Mouse (Mus musculus) stomach, embryonic 14.5 days (tissue): Measurements from ENCODE around the gene Epb41l5. TPM values are rescaled to one million over a fixed set of nuclear protein-coding genes. Genes with fewer than 3 reads are reported as not detected.
A peak's percentile ranks its signal among the peaks of the same experiment; 100 is the strongest.

ENCODE experiments used
- ATAC-seq: fragments of 200-750 bp; cut with Nextera tagmentation; 2 replicates; pipeline ENCODE4 v1.8.0; 2017; ENCODE audit warnings: low read depth, moderate TSS enrichment; ENCODE audit not compliant: insufficient number of reproducible peaks, insufficient read depth, low FRiP score
- H3K27ac ChIP-seq: fragments of 300-500 bp; sonication (generic); 2 replicates; pipeline ENCODE4 v1.5.1; 2014; ENCODE audit warnings: mild to moderate bottlenecking, low read length, moderate library complexity, mixed read lengths
- H3K27me3 ChIP-seq: fragments of 300-500 bp; sonication (generic); 2 replicates; pipeline ENCODE4 v1.6.1; 2014; ENCODE audit warnings: low read length, control low read depth, mixed read lengths; ENCODE audit not compliant: control insufficient read depth, insufficient read depth
- H3K36me3 ChIP-seq: fragments of 300-500 bp; sonication (generic); 2 replicates; pipeline ENCODE4 v1.6.1; 2014; ENCODE audit warnings: mild to moderate bottlenecking, control low read depth, low read length, moderate library complexity, mixed read lengths; ENCODE audit not compliant: control insufficient read depth, insufficient read depth
- H3K4me1 ChIP-seq: fragments of 300-500 bp; sonication (generic); 2 replicates; pipeline ENCODE4 v1.6.1; 2014; ENCODE audit warnings: low read length, control low read depth, mixed read lengths; ENCODE audit not compliant: control insufficient read depth, insufficient read depth
- H3K4me2 ChIP-seq: fragments of 300-500 bp; sonication (generic); replicated peaks from 2 replicates; pipeline ENCODE4 v1.6.1; 2014; ENCODE audit warnings: low read depth, low read length, control low read depth
- H3K4me3 ChIP-seq: fragments of 300-500 bp; sonication (generic); 2 replicates; pipeline ENCODE4 v1.5.1; 2014; ENCODE audit warnings: low read depth, low read length, control low read depth
- H3K9ac ChIP-seq: fragments of 300-500 bp; sonication (generic); replicated peaks from 2 replicates; pipeline ENCODE4 v1.6.1; 2014; ENCODE audit warnings: low read depth, mild to moderate bottlenecking, control low read depth, low read length, moderate library complexity, mixed read lengths
- H3K9me3 ChIP-seq: fragments of 300-500 bp; sonication (generic); 2 replicates; pipeline ENCODE4 v1.6.1; 2016; ENCODE audit warnings: low read depth, low read length, control low read depth; ENCODE audit not compliant: control insufficient read depth
- WGBS: fragments of 180-500 bp; shearing (Covaris S2); extraction: QIAGEN DNeasy Blood & Tissue Kit; methylation state at CpG from one replicate; pipeline ENCODE4 v1.1.7; 2014; 5-methylcytosine and 5-hydroxymethylcytosine counted together
- polyA plus RNA-seq: library from polyadenylated mRNA; unstranded; fragments of >200 nt; fragmentation: Nextera tagmentation; extraction: Ambion mirVana; gene quantifications from 2 replicates; pipeline ENCODE4 v1.2.1, GENCODE M21; 2014

Epb41l5 gene
- polyA plus RNA-seq, 1 experiment from 2014 or later = 45.0 TPM

- H3K9me3 ChIP-seq = no peaks in the 10 kb centered on the region
- no peak for ATAC-seq
- no peak overlapping the region for H3K4me2 ChIP-seq
- no peak overlapping the region for H3K9ac ChIP-seq
- no peak overlapping the region for H3K4me3 ChIP-seq
- no peak overlapping the region for H3K27ac ChIP-seq
- H3K27me3 ChIP-seq = no peaks in the 10 kb centered on the region
- peaks cover 11% of the 10 kb centered on the region; the same call in 1 of the 2 replicates for H3K4me1 ChIP-seq
- 86% methylated on average over 7 of the region's 7 CpGs for WGBS
- H3K36me3 ChIP-seq = no peaks in the 10 kb centered on the region
Measured at GRCm38 (mm10) chr1:119509474-119509873, 139.3 kb downstream of the Epb41l5 start.

DNA sequence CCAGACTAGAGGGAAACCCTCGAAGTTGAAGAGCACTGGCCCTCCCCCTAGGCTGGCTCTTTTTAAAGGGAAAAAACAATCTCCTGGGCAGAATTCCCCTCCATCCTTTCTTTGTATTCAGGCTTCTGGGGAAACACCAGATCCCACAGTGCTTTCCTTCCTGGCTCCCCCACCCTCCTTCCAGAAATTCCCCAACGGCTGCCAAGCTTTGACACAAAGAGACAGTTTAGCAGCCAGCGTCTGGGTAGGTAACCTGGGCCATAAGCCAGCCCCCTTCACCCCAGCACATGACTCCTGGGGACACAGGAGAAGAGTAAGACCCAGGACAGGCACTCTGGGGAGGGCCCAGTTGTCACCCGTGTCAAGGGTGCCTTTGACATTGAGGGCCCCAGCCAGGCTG, 140.3 kb downstream of the Epb41l5 start:
- Histone ChIP-seq H3K4me2 (no peak overlapping the region), H3K9ac (no peak overlapping the region), H3K36me3 (no peaks in the 10 kb centered on the region), H3K4me1 (peaks cover 14% of the 10 kb centered on the region; the same call in 1 of the 2 replicates), H3K27me3 (no peaks in the 10 kb centered on the region), H3K9me3 (no peaks in the 10 kb centered on the region), H3K27ac (peak overlapping the region; percentile 33; the same call in 1 of the 2 replicates), H3K4me3 (no peak overlapping the region)
- no peak for ATAC-seq
- 47% methylated on average over 4 of the region's 4 CpGs for WGBS

DNA sequence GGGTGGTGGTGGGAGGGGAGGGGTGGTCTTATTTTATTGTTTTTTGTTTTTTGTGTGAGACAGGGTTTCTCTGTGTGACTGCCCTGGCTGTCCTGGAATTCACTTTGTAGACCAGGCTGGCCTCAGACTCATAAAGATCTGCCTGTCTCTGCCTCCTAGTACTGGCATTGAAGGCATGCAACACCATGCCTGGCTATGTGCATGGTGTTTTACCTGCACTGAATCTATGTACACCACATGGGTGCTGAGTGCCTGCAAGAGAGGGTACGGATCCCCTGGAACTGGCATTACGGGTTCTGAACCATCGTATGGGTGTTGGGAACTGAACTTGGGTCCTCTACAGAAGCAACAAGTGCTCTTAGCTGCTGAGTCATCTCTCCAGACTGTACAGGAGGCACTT, 142.8 kb downstream of the Epb41l5 start:
- Histone ChIP-seq H3K4me1 (peaks cover 18% of the 10 kb centered on the region; the same call in 1 of the 2 replicates), H3K9ac (no peak overlapping the region), H3K36me3 (no peaks in the 10 kb centered on the region), H3K9me3 (no peaks in the 10 kb centered on the region), H3K4me3 (no peak overlapping the region), H3K4me2 (no peak overlapping the region), H3K27me3 (no peaks in the 10 kb centered on the region), H3K27ac (no peak overlapping the region)
- WGBS = 90% methylated on average over 3 of the region's 3 CpGs
- ATAC-seq = no peak

DNA sequence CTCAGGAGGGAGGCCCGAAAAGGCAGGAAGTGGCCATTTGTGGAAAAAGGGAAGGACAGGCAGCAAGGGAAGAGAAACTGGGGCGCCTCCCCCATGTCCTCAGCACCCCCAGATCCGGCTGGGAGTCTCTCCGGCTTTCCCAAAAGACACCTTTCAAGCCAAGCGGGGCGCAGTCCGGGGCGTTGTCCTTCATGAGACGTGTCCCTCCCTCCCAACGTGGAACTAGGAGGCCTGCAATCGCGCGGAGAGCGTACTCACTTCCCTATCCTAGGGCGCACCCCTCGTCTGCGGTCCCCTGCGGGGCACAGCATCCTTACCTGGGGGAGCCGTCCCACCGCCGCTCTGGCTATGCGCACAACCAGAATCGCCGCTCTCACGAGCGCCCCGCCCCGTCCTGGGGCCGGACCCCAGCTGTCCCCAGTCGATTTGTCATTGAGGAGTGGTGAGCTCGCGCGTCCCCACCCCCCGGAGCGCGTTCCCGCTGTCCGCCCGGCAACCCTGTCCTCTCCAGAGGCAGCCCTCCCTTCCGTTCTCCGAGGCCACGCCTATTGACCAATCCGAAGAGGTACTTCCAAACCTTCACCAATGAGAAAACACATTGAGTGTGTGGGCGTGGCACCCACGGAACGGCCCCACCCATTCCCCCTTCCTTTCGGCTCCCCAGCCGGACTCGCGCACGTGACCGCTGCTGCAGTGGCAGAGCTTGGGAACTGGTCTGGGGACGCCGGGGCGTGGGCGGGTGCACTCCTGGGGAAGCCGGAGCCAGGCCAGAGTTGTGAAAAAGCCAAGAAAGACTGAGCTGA, 144.3 kb downstream of the Epb41l5 start, which contains the start of gene Ralb:
Gene Ralb, minus strand, starts transcription at position 535 of the 803 bp plus-strand sequence.
- 1% methylated on average over 57 of the region's 57 CpGs for WGBS
- H3K4me2 ChIP-seq = peak within 1 kb of the TSS; percentile 84

GRCm38 (mm10) chr1:119503808-119504207, 145.0 kb downstream of the Epb41l5 start:
- Histone ChIP-seq H3K9ac (peak overlapping the region; percentile 77), H3K4me3 (peak overlapping the region; percentile 71), H3K36me3 (peaks cover 3% of the 10 kb centered on the region; the same call in 1 of the 2 replicates), H3K27me3 (no peaks in the 10 kb centered on the region), H3K4me2 (peak overlapping the region; percentile 84), H3K4me1 (peaks cover 14% of the 10 kb centered on the region; the same call in 1 of the 2 replicates), H3K9me3 (no peaks in the 10 kb centered on the region), H3K27ac (peak overlapping the region; percentile 67; the same call in 1 of the 2 replicates)
- 11% methylated on average over 5 of the region's 5 CpGs for WGBS
- no peak for ATAC-seq

More for the DNA sequence above, 144.3 kb downstream of the Epb41l5 start, which contains the start of gene Ralb:
- H3K27ac ChIP-seq = peak within 1 kb of the TSS; percentile 67
- H3K4me3 ChIP-seq = peak within 1 kb of the TSS; percentile 71
- peaks cover 14% of the 10 kb centered on the region; the same call in 1 of the 2 replicates for H3K4me1 ChIP-seq
- peak within 1 kb of the TSS; percentile 77 for H3K9ac ChIP-seq
- peak; percentile 98 for ATAC-seq
- H3K9me3 ChIP-seq = no peaks in the 10 kb centered on the region
- H3K36me3 ChIP-seq = peaks cover under 1% of the 10 kb centered on the region; the same call in 1 of the 2 replicates
- H3K27me3 ChIP-seq = no peaks in the 10 kb centered on the region

DNA sequence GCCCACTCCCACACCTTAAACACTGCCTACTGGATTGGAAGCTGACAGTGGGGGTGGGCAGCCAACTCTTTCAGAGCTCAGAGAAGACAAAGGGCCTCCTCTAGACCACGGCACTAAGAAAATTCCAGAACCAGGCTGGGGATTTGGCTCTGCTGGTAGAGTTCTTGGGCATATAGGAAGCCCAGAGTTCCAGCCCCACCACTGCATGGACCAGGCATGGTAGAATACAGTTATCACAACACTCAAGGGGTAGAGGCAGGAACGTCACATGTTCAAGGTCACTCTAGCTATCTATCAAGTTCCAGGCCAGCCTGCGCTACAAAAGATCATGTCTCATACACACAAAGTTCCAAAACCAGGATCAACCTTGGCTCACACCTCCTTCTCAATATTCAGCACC, 145.6 kb downstream of the Epb41l5 start:
- ATAC-seq = no peak
- no peaks in the 10 kb centered on the region for H3K9me3 ChIP-seq
- H3K36me3 ChIP-seq = peaks cover 3% of the 10 kb centered on the region; the same call in 1 of the 2 replicates
- no peak overlapping the region; the same call in 1 of the 2 replicates for H3K27ac ChIP-seq
- H3K4me1 ChIP-seq = peaks cover 14% of the 10 kb centered on the region; the same call in 1 of the 2 replicates
- WGBS = 78% methylated on average over 3 of the region's 3 CpGs
- H3K9ac ChIP-seq = peak overlapping the region; percentile 77; the same call in 1 of the 2 replicates
- peak overlapping the region; percentile 84 for H3K4me2 ChIP-seq
- peak overlapping the region; percentile 71 for H3K4me3 ChIP-seq
- H3K27me3 ChIP-seq = no peaks in the 10 kb centered on the region

DNA sequence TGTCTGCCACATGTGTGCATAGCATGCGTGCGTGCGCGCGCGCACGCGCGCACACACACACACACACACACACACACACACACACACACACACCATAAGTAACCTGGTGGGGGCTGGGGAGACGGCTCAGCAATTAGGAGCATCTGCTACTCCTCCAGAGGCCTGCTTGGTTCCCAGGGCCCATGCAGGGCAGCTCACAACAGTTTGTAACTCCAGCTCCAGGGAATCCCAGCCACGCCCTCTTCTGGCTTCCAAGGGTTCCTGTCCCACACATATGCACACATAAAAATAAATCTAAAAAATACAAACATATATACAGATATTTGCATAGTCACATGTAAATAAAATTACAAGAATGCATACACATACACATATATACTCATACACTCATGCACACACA, 146.1 kb downstream of the Epb41l5 start:
- Histone ChIP-seq H3K9ac (no peak overlapping the region), H3K9me3 (no peaks in the 10 kb centered on the region), H3K27me3 (no peaks in the 10 kb centered on the region), H3K36me3 (peaks cover 3% of the 10 kb centered on the region; the same call in 1 of the 2 replicates), H3K4me1 (peaks cover 14% of the 10 kb centered on the region; the same call in 1 of the 2 replicates), H3K4me2 (peak overlapping the region; percentile 84), H3K27ac (no peak overlapping the region), H3K4me3 (0 out of 2 replicates have a peak overlapping the region, but pooled peaks have one; percentile 71)
- 90% methylated on average over 11 of the region's 11 CpGs for WGBS
- no peak for ATAC-seq

GRCm38 (mm10) chr1:119501881-119502280, 146.9 kb downstream of the Epb41l5 start:
- Histone ChIP-seq H3K4me2 (no peak overlapping the region), H3K9ac (no peak overlapping the region), H3K4me1 (peaks cover 15% of the 10 kb centered on the region; the same call in 1 of the 2 replicates), H3K27ac (no peak overlapping the region), H3K9me3 (no peaks in the 10 kb centered on the region), H3K27me3 (no peaks in the 10 kb centered on the region), H3K4me3 (no peak overlapping the region), H3K36me3 (peaks cover 3% of the 10 kb centered on the region; the same call in 1 of the 2 replicates)
- 82% methylated on average over 8 of the region's 8 CpGs for WGBS
- ATAC-seq = no peak
